Mouse (Mus musculus) megakaryocyte, embryonic 14.5 days (primary cell): ENCODE results near the gene Chsy1. TPM values are rescaled to one million over a fixed set of nuclear protein-coding genes. Genes with fewer than 3 reads are reported as not detected.

Source experiments
- H3K27me3 ChIP-seq: replicated peaks from 2 replicates; pipeline ENCODE3; 2012; ENCODE audit warnings: inconsistent platforms
- H3K36me3 ChIP-seq: replicated peaks from 2 replicates; pipeline ENCODE3; 2012; ENCODE audit warnings: low read length, inconsistent platforms, mixed read lengths
- H3K4me1 ChIP-seq: 2 replicates; pipeline ENCODE4 v1.6.1; 2012; ENCODE audit warnings: inconsistent platforms
- H3K4me3 ChIP-seq: replicated peaks from 2 replicates; pipeline ENCODE3; 2012; ENCODE audit warnings: moderate library complexity, mild to moderate bottlenecking, inconsistent platforms
- H3K9me3 ChIP-seq: 2 replicates; pipeline ENCODE4 v1.6.1; 2012; ENCODE audit warnings: inconsistent platforms
- FLI1 ChIP-seq: IDR thresholded peaks from 2 replicates; pipeline ENCODE4 v1.6.1; 2012; ENCODE audit warnings: low read length, inconsistent platforms, mixed read lengths
- GATA1 ChIP-seq: IDR thresholded peaks from 3 replicates; pipeline ENCODE4 v1.6.1; 2012; ENCODE audit warnings: mixed read lengths, low read length, inconsistent platforms, borderline replicate concordance
- polyA plus RNA-seq: library from polyadenylated mRNA; stranded (reverse); fragments of >175 nt; gene quantifications from 2 replicates; pipeline ENCODE4 v1.2.3, GENCODE M21; 2012; ENCODE audit warnings: low replicate concordance; ENCODE audit not compliant: insufficient read depth

The Chsy1 gene
- polyA plus RNA-seq, 1 experiment, result 14.4 TPM

- Histone ChIP-seq H3K36me3 (peaks cover 73% of the 10 kb centered on the region), H3K4me3 (peak overlapping the region; percentile 4), H3K9me3 (no peaks in the 10 kb centered on the region), H3K27me3 (no peaks in the 10 kb centered on the region), H3K4me1 (peaks cover 93% of the 10 kb centered on the region)
- no peak for TF ChIP-seq FLI1
Observed at GRCm38 (mm10) chr7:66120139-66120538, 10.8 kb downstream of the Chsy1 start.

- no peak for TF ChIP-seq FLI1
- no peak for TF ChIP-seq GATA1
- H3K4me3 ChIP-seq, result peak overlapping the region; percentile 81
- H3K36me3 ChIP-seq, result peaks cover 73% of the 10 kb centered on the region
- H3K9me3 ChIP-seq, result no peaks in the 10 kb centered on the region
- H3K27me3 ChIP-seq, result no peaks in the 10 kb centered on the region
- H3K4me1 ChIP-seq, result peaks cover 92% of the 10 kb centered on the region
Observed at GRCm38 (mm10) chr7:66120702-66121396, 11.5 kb downstream of the Chsy1 start.

- Histone ChIP-seq H3K4me1 (peaks cover 93% of the 10 kb centered on the region), H3K9me3 (no peaks in the 10 kb centered on the region), H3K36me3 (peaks cover 86% of the 10 kb centered on the region), H3K4me3 (peak overlapping the region; percentile 53), H3K27me3 (no peaks in the 10 kb centered on the region)
- TF ChIP-seq FLI1, result no peak
- TF ChIP-seq GATA1, result no peak
Observed at GRCm38 (mm10) chr7:66124551-66124968, 15.2 kb downstream of the Chsy1 start.

GRCm38 (mm10) chr7:66125368-66125767 lies 16.1 kb downstream of the Chsy1 start:
- H3K4me1 ChIP-seq, result peaks cover 90% of the 10 kb centered on the region
- H3K27me3 ChIP-seq, result no peaks in the 10 kb centered on the region
- H3K4me3 ChIP-seq, result no peak overlapping the region
- H3K9me3 ChIP-seq, result no peaks in the 10 kb centered on the region
- TF ChIP-seq GATA1 (no peak), FLI1 (no peak)
- peaks cover 86% of the 10 kb centered on the region for H3K36me3 ChIP-seq

GRCm38 (mm10) chr7:66127951-66128645 lies 18.8 kb downstream of the Chsy1 start:
- TF ChIP-seq FLI1, result no peak
- TF ChIP-seq GATA1, result no peak
- peaks cover 96% of the 10 kb centered on the region for H3K36me3 ChIP-seq

GRCm38 (mm10) chr7:66128857-66129256 lies 19.5 kb downstream of the Chsy1 start:
- Histone ChIP-seq H3K4me3 (no peak overlapping the region), H3K9me3 (peaks cover 4% of the 10 kb centered on the region; the same call in 1 of the 2 replicates)

More at GRCm38 (mm10) chr7:66127951-66128645, 18.8 kb downstream of the Chsy1 start:
- Histone ChIP-seq H3K4me1 (peaks cover 84% of the 10 kb centered on the region), H3K4me3 (no peak overlapping the region), H3K27me3 (no peaks in the 10 kb centered on the region), H3K9me3 (peaks cover 4% of the 10 kb centered on the region; the same call in 1 of the 2 replicates)

GRCm38 (mm10) chr7:66130296-66130695 lies 21.0 kb downstream of the Chsy1 start:
- Histone ChIP-seq H3K27me3 (no peaks in the 10 kb centered on the region), H3K4me3 (no peak overlapping the region), H3K36me3 (peaks cover 78% of the 10 kb centered on the region), H3K4me1 (peaks cover 78% of the 10 kb centered on the region), H3K9me3 (peaks cover 4% of the 10 kb centered on the region; the same call in 1 of the 2 replicates)
- no peak for TF ChIP-seq GATA1
- TF ChIP-seq FLI1, result no peak

More at GRCm38 (mm10) chr7:66128857-66129256, 19.5 kb downstream of the Chsy1 start:
- H3K36me3 ChIP-seq, result peaks cover 89% of the 10 kb centered on the region
- peaks cover 78% of the 10 kb centered on the region for H3K4me1 ChIP-seq
- no peaks in the 10 kb centered on the region for H3K27me3 ChIP-seq
- TF ChIP-seq FLI1, result no peak
- no peak for TF ChIP-seq GATA1

- Histone ChIP-seq H3K4me3 (no peak overlapping the region), H3K4me1 (peaks cover 79% of the 10 kb centered on the region), H3K27me3 (no peaks in the 10 kb centered on the region), H3K36me3 (peaks cover 68% of the 10 kb centered on the region), H3K9me3 (peaks cover 4% of the 10 kb centered on the region; the same call in 1 of the 2 replicates)
- TF ChIP-seq FLI1 (no peak), GATA1 (no peak)
Observed at GRCm38 (mm10) chr7:66131776-66132421, 22.6 kb downstream of the Chsy1 start.

- H3K4me3 ChIP-seq, result no peak overlapping the region
- H3K27me3 ChIP-seq, result no peaks in the 10 kb centered on the region
- H3K36me3 ChIP-seq, result peaks cover 68% of the 10 kb centered on the region
- TF ChIP-seq FLI1 (no peak), GATA1 (no peak)
- H3K9me3 ChIP-seq, result peaks cover 4% of the 10 kb centered on the region; the same call in 1 of the 2 replicates
- H3K4me1 ChIP-seq, result peaks cover 79% of the 10 kb centered on the region
Observed at GRCm38 (mm10) chr7:66134154-66134553, 24.8 kb downstream of the Chsy1 start.

GRCm38 (mm10) chr7:66135644-66136043 lies 26.3 kb downstream of the Chsy1 start:
- peak overlapping the region; percentile 78 for H3K4me3 ChIP-seq
- H3K27me3 ChIP-seq, result no peaks in the 10 kb centered on the region
- H3K4me1 ChIP-seq, result peaks cover 82% of the 10 kb centered on the region
- peaks cover 2% of the 10 kb centered on the region; the same call in 1 of the 2 replicates for H3K9me3 ChIP-seq
- TF ChIP-seq GATA1 (no peak), FLI1 (no peak)
- peaks cover 68% of the 10 kb centered on the region for H3K36me3 ChIP-seq
